Comparison of ENCODE assay signal across 22 mouse cellular contexts in genomic region chr9:16228919-16229318, GRCm38 (mm10).
"Had no signal": no experiment of that assay in that cellular context is flagged by ENCODE, and none has a peak within 500 bp of the region (broad histone marks: within the 10 kb centered on the region; RNA-seq: fewer than 3 reads in every experiment).

No protein-coding gene starts in this region.

- H3K27ac ChIP-seq: liver, embryonic 13.5 days; liver, embryonic 15.5 days; lung, embryonic 15.5 days; macrophage; midbrain, embryonic 12.5 days; midbrain, embryonic 15.5 days; neural tube, embryonic 13.5 days; neural tube, embryonic 15.5 days had no signal

- H3K9me3 ChIP-seq: liver, embryonic 13.5 days; liver, embryonic 15.5 days; lung, embryonic 15.5 days; megakaryocyte, embryonic 14.5 days; midbrain, embryonic 12.5 days; midbrain, embryonic 15.5 days; neural tube, embryonic 13.5 days; neural tube, embryonic 15.5 days had no signal

- ATAC-seq: liver, postnatal 0 days; lung, postnatal 0 days had no signal

- H3K36me3 ChIP-seq: liver, embryonic 13.5 days; liver, embryonic 15.5 days; lung, embryonic 15.5 days; midbrain, embryonic 12.5 days; midbrain, embryonic 15.5 days; neural tube, embryonic 13.5 days; neural tube, embryonic 15.5 days had no signal

- H3K4me1 ChIP-seq: lung, embryonic 15.5 days had no signal

- H3K4me2 ChIP-seq: liver, embryonic 13.5 days; liver, embryonic 15.5 days; lung, embryonic 15.5 days; midbrain, embryonic 12.5 days; midbrain, embryonic 15.5 days; neural tube, embryonic 13.5 days; neural tube, embryonic 15.5 days had no signal

- H3K9ac ChIP-seq: liver, embryonic 13.5 days; liver, embryonic 15.5 days; liver, postnatal 0 days; lung, embryonic 15.5 days; midbrain, embryonic 12.5 days; midbrain, embryonic 15.5 days; neural tube, embryonic 13.5 days; neural tube, embryonic 15.5 days had no signal

- DNase-seq: liver, embryonic 13.5 days; liver, postnatal 0 days; lung, adult 2 months; lung, postnatal 14 days; lung, postnatal 36 days; right cerebral cortex, adult 18-20 months; right cerebral cortex, postnatal 25 days; right cerebral cortex, postnatal 4 days; spleen, adult 18-20 months; thymus, adult 18-20 months; thymus, postnatal 25 days; thymus, postnatal 4 days had no signal

- H3K4me3 ChIP-seq: liver, embryonic 13.5 days; liver, embryonic 15.5 days; lung, embryonic 15.5 days; megakaryocyte, embryonic 14.5 days; midbrain, embryonic 12.5 days; midbrain, embryonic 15.5 days; myocyte; neural tube, embryonic 13.5 days; neural tube, embryonic 15.5 days had no signal

- H3K27me3 ChIP-seq: liver, embryonic 13.5 days; liver, embryonic 15.5 days; lung, embryonic 15.5 days; megakaryocyte, embryonic 14.5 days; midbrain, embryonic 12.5 days; midbrain, embryonic 15.5 days; neural tube, embryonic 13.5 days; neural tube, embryonic 15.5 days had no signal
